Mouse (Mus musculus) kidney, adult 11 months (tissue): ENCODE results near the gene Scg5.

Experiments used
- DNase-seq: peaks from one replicate; pipeline ENCODE4 v3.0.0; 2022

Gene Scg5

DNA sequence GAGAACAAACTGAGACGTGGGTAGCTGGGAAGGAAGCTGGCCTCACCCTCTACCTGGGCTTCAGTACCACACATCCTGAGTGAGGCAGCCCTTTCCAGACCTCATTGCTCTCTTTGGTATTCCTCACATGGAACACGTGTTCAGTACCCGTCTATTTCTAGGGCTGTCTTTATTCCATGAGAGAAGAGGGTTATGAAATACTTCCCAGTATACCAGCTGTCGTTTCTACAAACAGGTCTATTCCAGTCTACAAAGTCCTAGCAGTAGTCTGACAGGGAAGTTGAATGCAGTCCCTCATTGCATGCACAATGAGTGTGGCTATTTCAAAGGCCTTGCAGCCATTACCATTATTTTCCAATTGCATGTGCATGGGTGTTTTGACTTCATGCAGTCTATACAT is 23.2 kb downstream of the Scg5 start:
- DNase-seq, result no peak

DNA sequence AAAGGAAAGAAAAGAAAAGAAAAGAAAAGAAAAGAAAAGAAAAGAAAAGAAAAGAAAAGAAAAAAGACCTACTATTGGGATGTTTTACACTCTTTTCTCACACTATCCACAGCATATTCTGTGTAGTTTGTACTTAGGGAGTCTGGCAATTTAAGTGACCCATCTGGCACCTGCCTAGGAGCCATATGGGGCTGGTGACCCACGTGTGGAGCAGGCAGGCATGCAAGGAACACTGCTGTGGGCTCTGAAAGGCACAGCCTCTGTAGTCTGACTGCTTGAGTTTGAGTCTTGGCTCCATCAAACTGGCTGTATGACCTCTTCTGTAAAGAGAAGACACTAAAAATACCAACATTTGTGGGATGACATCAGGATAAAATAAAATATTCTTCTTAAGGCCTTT is 25.2 kb downstream of the Scg5 start:
- no peak for DNase-seq

DNA sequence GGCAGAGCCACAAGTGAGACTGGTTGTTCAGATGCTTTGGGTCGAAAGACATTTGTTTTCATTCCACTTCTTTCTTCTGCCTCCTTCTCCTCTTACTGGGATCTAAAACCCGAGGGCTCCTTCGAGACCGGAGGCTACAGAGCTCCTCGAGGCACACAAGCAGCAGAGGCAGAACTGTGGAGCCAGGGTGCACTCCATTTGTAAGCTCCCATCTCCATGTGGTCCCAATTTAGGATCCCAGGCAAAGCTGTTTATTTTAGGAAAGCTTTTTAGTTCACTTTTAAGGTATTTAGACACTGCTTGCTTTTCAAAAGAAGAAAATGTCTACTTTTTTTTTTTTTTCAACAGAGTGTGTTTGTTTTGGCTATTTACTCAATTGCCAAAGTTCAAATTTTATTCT is 28.1 kb downstream of the Scg5 start:
- DNase-seq, result no peak

DNA sequence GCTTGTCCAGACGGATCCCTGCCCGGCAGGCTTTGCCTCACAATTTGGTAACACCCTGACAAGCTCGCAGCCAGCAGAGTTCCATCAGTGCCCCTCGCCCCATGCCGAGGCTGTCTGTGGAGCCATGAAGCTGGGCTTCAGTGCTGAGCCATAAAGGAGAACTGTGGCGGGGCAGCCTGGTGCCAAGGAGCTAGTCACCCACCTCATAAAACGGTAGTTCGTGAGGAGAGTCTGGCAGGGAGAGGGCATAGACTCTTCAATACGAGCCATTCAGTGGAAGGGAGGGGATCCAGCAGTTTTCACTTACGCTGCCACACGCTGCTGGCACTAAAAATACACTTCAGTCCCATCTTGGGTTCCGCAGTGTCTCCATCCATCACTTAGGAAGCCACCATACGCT is 30.3 kb downstream of the Scg5 start:
- DNase-seq, result no peak

DNA sequence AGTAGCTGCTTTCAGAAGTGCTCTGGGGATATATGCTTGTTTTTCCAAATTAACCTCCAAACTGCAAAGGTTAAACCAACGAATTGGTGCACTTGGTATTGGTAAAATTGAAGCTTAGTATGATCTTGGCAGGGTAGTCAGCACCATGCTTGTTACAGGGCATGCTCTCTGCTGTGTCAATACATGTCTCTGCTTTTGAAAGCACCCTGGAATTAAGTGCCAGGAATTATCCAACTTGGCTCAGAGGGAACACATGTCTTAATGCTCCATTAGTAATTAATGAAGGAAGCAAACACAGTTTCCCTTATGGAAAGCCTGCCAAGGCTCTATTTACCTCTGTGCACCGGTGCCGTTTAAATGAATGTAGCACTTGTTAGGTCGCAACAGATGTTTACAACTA is 33.7 kb downstream of the Scg5 start:
- DNase-seq, result no peak

DNA sequence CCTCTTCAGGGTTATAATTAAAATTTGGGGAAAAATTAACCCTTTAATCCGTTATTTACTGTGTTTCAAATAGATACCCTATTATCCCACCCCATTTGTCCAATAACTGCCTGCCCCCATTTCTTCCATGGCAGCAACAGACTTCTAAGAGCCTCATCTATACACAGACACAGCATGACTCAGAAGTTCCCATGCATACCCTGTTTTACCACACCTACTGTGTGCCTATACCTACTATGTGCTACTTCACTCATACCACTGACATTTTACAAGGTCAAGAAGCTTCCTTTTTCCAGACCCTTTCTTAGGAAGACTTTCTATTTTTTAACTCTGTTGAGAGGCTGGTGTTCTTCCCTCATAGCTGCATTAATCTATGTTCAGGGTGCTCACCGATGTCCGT is 35.4 kb downstream of the Scg5 start:
- no peak for DNase-seq

DNA sequence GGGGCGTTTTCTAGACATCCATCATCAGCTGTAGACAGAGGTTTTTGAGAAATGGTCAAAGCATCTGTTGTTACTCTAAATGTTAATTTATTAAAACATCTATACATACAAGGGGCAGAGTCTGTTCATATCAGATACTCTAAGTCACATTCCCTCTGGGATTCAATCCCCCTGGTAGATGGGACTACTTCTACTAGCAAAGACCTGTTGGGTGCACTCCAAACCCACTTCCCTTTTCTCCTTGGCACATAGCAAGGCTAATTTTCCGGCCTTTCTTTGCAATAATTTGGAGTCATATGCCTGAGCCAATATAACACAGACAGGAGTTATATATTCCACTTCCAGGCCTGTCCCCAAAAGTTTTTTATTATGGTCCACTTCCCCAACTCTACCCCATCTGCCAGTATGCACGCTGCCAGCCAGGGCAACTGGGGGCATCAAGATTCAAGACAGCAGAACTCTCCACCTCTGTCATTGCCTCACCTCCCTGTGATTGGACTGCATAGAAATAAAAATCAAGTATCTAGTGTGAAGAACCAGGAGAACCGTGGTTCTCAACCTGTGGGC is 40.0 kb downstream of the Scg5 start:
- DNase-seq, result no peak

DNA sequence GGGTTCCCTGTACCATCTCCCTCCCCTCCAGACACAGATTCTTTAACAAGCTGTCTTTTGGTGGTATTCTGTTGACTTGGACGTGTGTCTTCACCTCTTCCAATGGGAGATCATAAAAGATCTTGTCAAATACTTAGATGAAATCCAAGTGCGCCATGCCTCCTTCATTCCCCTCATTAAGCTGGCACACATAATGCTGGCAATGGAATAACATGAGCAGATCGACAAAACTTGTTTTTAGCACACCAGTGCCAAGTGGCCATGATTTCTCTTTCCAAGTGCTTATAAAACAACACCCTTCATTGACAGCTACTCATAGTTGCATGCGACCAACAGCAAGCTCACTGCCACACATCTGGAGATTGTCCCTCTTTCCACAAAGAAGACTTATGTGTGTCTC is 41.0 kb downstream of the Scg5 start:
- DNase-seq, result no peak

DNA sequence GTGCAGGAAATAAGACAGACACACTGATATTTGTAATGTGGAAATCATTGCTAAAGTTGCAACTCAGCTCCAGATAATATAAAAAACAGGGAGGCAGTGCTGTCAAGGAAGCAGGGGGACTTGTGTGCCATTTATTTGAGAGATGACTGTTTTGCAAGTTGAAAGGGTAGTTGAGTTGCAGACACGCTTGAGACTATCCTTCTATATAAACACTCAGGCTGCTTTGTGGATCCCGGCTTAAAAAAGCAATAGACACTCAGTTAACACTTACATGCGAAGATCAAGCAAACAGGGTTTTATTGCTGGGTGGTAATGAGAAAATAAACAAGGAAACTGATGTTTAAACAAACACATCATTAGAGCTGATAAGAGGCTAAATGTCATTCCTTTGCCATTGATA is 44.1 kb downstream of the Scg5 start:
- DNase-seq, result no peak

DNA sequence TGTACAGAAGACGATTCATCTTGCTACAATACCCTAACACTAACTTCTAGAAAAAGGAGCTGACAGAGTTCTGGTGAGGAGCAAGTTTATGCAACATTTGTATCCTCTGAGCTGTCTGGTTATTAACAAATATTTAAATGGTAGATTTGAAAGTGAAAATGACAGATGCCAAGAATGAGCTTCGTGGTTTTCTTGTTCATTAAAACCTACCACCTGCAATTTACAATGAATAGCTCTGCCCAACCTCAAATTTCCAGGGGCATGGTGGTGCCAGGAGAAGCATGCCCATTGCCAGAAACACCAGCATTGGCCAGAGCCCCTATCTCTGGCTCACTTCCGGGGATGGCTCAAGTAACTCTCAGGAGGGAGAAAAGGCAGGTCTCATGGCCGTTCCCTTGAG is 47.4 kb downstream of the Scg5 start:
- no peak for DNase-seq

DNA sequence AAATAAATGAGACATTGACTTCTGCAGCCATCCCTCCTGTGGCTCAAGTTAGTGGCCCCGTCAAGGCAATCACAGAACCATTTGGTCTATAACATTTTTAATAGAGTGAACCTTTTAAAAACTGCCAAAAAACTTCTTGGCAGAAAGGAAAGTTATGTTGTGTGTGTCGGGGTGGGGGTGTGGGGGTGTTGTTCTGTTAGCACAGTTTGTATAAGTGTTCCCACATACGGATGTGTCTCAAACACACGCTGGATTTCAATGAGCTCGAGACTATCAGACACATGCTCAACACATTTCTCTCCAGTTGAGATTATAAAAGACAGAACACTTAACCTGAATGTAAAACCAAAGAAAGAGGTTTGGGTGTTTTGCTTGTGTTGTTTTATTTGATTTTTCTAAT is 47.8 kb downstream of the Scg5 start:
- no peak for DNase-seq

DNA sequence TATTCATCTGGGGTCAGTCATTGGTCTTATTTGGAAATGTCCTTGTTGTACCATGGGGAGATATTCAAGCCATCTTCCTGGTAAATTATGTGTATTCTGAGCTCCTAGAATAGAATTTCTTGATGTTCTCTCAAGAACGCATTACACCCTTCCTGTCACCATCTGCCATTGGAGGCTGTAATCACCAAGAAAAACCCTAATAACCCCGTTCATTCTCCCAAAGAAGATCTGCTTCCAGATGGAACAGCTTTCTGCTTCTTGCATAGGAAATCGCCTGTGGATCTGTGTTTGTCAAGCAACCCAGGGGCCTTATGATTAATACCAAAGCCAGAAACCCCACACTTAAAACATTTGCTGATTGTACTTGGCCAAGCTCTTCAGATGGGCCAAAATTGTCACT is 49.6 kb downstream of the Scg5 start:
- no peak for DNase-seq

DNA sequence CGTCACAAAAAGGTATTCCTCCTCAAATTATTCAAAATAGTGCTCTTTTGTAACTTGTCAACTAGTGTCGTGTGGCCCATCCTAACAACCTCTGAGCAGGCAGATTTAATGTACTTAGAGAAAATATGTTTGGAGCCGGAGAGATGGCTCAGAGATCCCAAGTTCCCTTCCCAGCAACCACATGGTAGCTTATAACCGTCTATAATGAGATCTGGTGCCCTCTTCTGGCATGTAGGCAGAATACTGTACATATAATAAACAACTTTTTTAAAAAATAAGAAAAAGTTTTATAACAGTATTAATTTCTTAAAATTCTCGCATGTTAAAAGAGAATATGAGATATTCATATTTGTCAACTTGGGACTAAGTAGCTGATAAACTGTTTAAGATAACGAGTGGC is 50.9 kb downstream of the Scg5 start:
- DNase-seq, result no peak

DNA sequence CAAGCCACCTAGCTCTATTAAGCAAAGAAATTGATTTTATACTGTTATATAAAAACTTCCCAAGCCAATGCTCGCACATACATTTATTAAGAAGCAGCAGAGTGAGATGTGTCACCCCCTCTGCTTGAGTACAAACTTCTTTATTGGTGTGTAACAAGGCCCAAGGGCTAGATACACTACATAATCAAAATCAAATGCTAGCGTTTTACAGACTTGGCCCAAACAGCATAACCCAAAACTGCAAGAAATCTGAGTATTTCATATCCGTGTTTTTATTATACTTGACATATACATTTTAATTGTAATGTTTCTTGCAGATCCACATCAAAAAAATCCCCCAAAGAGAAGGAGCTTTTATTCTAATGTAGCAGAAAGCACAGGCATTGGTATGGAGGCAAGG is 52.6 kb downstream of the Scg5 start:
- DNase-seq, result no peak

DNA sequence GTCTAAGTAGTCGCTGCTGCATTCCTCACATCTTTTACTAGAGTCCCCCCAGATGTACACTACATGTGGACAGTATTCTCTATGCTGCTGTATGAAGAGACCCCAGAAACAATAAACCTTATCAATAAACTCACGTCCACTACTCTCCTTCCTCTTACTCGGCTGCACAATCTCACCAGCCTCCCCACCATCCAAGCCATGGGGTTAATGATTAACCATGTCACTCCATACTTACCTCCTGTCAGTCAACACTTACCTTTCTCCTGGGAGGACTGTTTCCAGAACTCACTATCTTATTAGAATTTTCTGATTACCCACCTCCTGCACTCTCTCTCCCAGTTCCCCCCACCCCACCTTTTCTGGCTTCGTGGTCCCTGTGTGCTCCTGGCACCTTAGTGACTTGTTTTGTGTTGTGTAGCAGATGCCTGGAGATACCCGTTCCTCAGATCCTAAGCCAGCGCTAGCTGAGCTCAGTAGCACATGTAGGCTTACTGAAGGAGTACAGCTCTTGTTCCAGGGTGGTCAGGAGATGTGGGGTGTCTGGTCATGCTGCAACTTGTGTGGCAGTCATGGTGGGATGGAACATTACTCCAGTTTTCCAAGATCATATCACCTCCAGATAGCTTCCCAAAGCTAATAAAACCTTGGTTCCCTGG is 54.6 kb downstream of the Scg5 start:
- no peak for DNase-seq

DNA sequence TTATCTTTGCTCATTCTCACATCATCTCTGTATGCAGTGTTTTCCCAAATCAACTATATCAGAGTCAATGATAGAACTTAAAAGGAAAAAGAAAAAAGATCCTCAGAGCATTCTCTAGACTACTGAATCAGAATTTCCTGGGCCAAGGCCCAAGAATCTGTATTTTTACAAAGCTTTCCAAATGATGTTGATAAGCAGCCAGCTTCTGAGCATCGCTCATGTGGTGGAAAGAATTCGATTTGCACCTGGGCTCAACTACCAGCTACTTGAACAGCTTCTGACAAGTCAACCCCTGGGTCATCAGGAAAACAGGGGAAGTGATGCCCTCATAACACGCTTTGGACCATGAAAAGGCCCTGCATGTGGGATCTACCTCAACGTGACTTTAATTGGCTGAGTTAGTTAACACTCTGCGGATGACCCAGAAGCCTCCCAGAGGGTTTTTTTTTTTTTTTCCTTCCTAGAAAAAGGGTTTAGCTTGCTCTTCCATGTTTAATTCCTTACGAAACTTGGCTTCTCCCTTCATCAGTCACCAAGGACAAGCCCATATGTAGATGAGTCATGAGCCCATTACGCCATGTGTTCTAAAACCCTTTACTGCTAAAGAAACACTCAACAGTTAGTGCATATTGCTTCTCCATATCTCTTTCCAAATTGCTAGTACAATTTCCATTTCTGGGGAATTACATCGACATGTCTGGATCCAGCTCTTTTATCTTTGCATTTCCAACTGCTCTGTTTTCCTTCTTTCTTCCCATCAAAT is 60.2 kb downstream of the Scg5 start:
- no peak for DNase-seq

DNA sequence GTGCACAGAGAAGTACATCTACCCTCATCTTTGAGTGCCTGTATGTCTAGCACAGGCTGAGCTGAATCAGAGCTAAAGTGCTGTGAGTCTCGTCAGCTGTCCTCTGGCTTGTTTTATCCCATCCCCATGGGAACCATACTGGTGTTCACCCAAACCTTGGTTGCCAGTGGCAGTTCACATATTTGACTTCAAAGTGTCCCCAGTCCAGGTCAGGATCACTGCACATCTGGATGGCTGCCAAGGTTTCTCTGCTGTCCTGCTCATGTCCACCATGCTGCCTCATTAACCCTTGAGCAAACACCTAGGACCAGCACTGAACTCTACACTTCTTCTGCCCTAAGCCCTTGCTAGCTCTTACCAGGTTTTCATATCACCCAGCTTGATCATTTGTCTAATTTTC is 63.0 kb downstream of the Scg5 start:
- DNase-seq, result peak; percentile 40

DNA sequence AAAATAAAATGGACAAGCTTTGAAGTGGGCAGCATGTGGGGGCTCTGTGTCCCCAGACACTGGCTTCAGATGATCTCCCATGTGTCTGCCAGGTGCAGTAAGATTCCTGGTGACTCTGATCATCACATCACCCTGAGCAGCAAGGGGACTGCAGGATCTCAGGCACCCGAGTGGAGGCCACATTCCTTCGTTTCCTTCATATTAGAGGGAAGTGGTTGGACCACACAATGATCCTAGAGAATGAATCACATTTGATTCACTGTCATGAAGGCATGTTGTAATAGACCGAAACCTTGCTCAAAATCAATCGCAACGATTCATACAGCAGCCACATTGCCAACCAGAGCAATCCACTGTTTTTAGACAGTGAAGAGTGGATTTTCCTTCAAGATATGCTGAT is 64.0 kb downstream of the Scg5 start:
- no peak for DNase-seq

DNA sequence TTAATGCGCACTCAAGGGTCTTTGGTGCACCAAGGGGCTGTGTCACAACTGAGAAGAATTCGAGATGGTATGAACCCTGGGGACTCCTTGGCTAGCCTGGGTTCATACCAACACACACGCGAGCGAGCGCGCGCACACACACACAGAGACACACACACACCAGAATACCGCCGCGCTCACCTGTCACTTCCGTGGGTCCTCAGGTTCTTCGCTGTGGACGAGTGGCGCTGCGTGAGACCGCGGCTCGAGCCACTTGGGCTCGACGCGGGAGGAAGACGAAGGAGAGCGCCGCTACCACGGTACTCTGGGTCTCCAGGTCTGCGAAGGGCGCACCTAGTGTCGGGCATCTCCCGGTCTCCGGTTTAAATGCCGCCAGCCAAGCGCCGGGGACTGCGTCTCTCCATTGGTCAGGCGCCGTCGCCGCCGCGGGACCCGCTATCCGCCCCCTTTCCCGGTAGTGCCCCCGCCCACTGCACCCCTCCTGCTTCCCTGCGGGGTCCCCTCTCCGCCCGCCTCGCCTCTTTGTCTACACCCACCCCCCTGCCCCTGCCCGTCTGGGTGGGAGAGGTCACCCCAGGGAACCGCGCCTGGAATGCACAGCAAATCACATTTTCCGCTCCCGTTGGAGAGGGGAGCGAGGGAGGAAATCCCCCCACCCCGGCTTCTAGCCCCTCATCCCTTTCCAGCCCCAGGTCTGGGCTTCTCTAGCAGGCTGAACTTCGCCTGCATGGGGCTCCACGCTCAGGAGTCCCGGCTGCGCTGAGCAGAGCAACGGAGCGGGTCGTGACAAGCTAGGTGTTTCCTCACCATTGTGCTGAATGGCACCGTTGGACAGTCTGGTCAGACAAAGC is 70.4 kb downstream of the Scg5 start, which contains the start of gene Grem1:
TSS of gene Grem1 (minus strand) at position 336 of the 851 bp plus-strand sequence.
- DNase-seq, result no peak

DNA sequence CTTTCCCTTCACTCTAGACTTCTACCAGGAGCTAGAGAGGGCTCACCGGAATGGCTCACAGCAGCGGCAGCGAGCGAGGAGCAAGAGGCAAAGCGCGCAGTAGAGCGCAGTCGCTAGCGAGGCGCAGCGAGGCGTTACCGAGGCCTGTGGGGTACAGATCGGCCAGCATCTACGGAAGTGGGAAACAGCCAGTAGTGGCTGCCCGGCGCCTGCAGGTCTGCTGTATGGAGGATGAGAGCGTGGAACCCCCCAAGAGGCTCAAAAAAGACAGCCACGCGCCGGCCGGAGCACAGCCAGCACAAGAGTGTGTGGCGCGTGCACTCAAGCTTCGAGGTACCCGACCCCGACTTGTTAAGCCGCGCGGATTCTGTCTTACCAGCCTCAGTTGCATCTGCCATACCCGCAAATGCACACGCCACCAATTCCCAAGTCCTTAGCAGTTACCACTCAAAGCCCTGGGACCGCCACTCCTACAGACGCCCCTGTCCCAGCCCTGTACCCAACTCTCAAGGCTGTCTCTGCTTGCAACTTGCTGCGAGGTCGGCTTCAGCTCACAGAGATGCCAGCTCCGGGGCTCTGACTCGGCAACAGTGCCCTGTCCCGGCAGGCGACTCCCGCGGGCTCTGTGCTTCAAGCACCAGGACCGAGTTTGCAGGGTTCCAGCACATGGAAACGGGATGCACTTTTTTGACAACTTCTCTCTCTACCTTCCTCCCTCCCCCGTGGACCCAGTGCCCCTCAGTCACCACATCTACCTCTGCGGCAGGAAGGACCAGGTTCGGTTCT is 71.2 kb downstream of the Scg5 start:
- DNase-seq, result no peak

DNA sequence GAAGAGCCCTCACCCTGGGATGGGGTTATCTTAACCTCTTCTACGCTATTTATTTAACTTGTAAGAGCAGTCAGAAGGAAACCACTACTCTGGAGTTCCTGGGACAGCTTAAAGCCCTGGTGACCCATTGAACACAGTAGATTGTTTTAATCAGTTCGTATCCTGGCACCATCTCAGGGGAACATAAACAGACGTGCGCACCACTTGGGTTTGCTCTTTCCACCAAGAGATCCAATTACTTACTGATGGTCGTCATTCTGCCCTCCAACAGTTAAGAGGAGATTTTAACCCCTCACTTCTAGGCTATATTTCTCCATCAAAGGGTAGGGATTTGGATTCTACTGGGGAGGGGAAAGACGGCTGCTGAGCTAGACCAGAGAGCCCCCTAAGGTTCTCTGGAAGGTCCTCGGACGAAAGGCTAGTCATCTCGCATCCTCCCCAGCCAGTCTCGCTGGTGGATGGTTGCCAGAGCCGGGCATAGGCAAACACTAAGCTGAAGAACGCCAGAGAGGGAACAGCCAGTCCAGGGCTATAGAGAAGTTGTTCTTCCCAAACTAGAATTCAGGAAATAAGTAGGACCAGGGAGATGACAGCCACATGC is 71.9 kb downstream of the Scg5 start:
- DNase-seq, result no peak

DNA sequence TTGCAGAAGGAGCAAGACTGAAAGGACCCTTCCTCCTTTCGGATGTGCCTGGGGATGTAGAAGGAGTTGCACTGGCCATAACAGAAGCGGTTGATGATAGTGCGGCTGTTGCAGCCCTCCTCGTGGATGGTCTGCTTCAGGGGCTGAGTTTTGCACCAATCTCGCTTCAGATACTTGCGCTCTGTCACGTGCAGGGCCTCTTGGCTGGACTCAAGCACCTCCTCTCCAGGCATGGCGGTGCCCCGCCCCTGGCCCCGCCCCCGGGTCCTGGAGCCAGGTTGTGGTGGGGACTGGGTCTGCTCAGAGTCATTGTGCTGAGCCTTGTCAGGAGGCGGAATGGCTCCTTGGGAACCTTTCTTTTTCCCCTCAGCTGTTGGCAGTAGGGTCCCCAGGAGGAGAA is 79.2 kb downstream of the Scg5 start:
- DNase-seq, result no peak
